Mouse (Mus musculus) embryonic facial prominence, embryonic 11.5 days (tissue): Measurements from ENCODE around the gene Rad51ap1. TPM values are rescaled to one million over a fixed set of nuclear protein-coding genes. Genes with fewer than 3 reads are reported as not detected.

Experiments used
- ATAC-seq: fragments of 200-750 bp; cut with Nextera tagmentation; replicated peaks from 2 replicates; pipeline ENCODE4 v1.8.0; 2017; ENCODE audit warnings: low read depth; ENCODE audit not compliant: insufficient number of reproducible peaks, low FRiP score, low TSS enrichment
- DNase-seq: peaks from one replicate; pipeline ENCODE4 v3.0.0-alpha.2; 2015; ENCODE audit warnings: low spot score
- H3K27ac ChIP-seq: fragments of 300-500 bp; sonication (generic); replicated peaks from 2 replicates; pipeline ENCODE4 v1.5.1; 2014; ENCODE audit warnings: mild to moderate bottlenecking, low read depth, low read length, control low read depth
- H3K27me3 ChIP-seq: fragments of 300-500 bp; sonication (generic); 2 replicates; pipeline ENCODE4 v1.6.1; 2014; ENCODE audit warnings: mild to moderate bottlenecking, low read length, moderate library complexity, mixed read lengths; ENCODE audit not compliant: control insufficient read depth, insufficient read depth
- H3K36me3 ChIP-seq: fragments of 300-500 bp; sonication (generic); replicated peaks from 2 replicates; pipeline ENCODE4 v1.6.1; 2014; ENCODE audit warnings: low read depth, mild to moderate bottlenecking, low read length, moderate library complexity, mixed read lengths; ENCODE audit not compliant: control insufficient read depth, insufficient read depth
- H3K4me1 ChIP-seq: fragments of 300-500 bp; sonication (generic); 2 replicates; pipeline ENCODE4 v1.6.1; 2014; ENCODE audit warnings: low read length, mixed read lengths; ENCODE audit not compliant: control insufficient read depth, insufficient read depth
- H3K4me2 ChIP-seq: fragments of 300-500 bp; sonication (generic); 2 replicates; pipeline ENCODE4 v1.6.1; 2014; ENCODE audit warnings: low read depth, mild to moderate bottlenecking, control low read depth, low read length, moderate library complexity
- H3K4me3 ChIP-seq: fragments of 300-500 bp; sonication (generic); 2 replicates; pipeline ENCODE4 v1.5.1; 2014; ENCODE audit warnings: low read depth, low read length, control low read depth
- H3K9ac ChIP-seq: fragments of 300-500 bp; sonication (generic); replicated peaks from 2 replicates; pipeline ENCODE4 v1.6.1; 2014; ENCODE audit warnings: mild to moderate bottlenecking, control low read depth, low read length
- H3K9me3 ChIP-seq: fragments of 300-500 bp; sonication (generic); replicated peaks from 2 replicates; pipeline ENCODE4 v1.6.1; 2016; ENCODE audit warnings: mild to moderate bottlenecking, low read length, inconsistent platforms, mixed read lengths; ENCODE audit not compliant: control insufficient read depth
- WGBS: fragments of 180-500 bp; shearing (Covaris S2); extraction: QIAGEN DNeasy Blood & Tissue Kit; methylation state at CpG from one replicate; pipeline ENCODE4 v1.1.7; 2014; 5-methylcytosine and 5-hydroxymethylcytosine counted together
- polyA plus RNA-seq: library from polyadenylated mRNA; unstranded; fragments of >200 nt; fragmentation: Nextera tagmentation; extraction: Ambion mirVana; gene quantifications from 2 replicates; pipeline ENCODE4 v1.2.1, GENCODE M21; 2014

Rad51ap1 gene
- polyA plus RNA-seq, 1 experiment from 2014 or later, result 92.6 TPM

GRCm38 (mm10) chr6:126907876-126908275, 31.5 kb downstream of the Rad51ap1 start:
- no peaks in the 10 kb centered on the region for H3K4me1 ChIP-seq
- 51% methylated on average over 3 of the region's 3 CpGs for WGBS

GRCm38 (mm10) chr6:126907378-126907777, 32.0 kb downstream of the Rad51ap1 start:
- H3K36me3 ChIP-seq, result no peaks in the 10 kb centered on the region
- H3K4me1 ChIP-seq, result no peaks in the 10 kb centered on the region
- WGBS, result 80% methylated on average over 4 of the region's 5 CpGs
- H3K27me3 ChIP-seq, result no peaks in the 10 kb centered on the region
- H3K27ac ChIP-seq, result no peak overlapping the region
- DNase-seq (no peak), ATAC-seq (no peak)
- no peak overlapping the region for H3K4me2 ChIP-seq
- no peak overlapping the region for H3K9ac ChIP-seq
- H3K4me3 ChIP-seq, result no peak overlapping the region
- no peaks in the 10 kb centered on the region for H3K9me3 ChIP-seq

More at GRCm38 (mm10) chr6:126907876-126908275, 31.5 kb downstream of the Rad51ap1 start:
- no peaks in the 10 kb centered on the region for H3K9me3 ChIP-seq
- no peaks in the 10 kb centered on the region for H3K36me3 ChIP-seq
- no peak overlapping the region for H3K4me2 ChIP-seq
- no peak overlapping the region for H3K27ac ChIP-seq
- no peak overlapping the region for H3K9ac ChIP-seq
- ATAC-seq (no peak), DNase-seq (no peak)
- H3K27me3 ChIP-seq, result no peaks in the 10 kb centered on the region
- H3K4me3 ChIP-seq, result no peak overlapping the region

GRCm38 (mm10) chr6:126877118-126877517, 62.3 kb downstream of the Rad51ap1 start:
- no peaks in the 10 kb centered on the region for H3K9me3 ChIP-seq
- no peaks in the 10 kb centered on the region for H3K36me3 ChIP-seq
- WGBS, result 79% methylated on average over 8 of the region's 8 CpGs
- no peak overlapping the region for H3K27ac ChIP-seq
- DNase-seq (no peak), ATAC-seq (no peak)
- no peak overlapping the region for H3K4me3 ChIP-seq
- H3K4me1 ChIP-seq, result no peaks in the 10 kb centered on the region
- H3K9ac ChIP-seq, result no peak overlapping the region
- H3K27me3 ChIP-seq, result no peaks in the 10 kb centered on the region
- no peak overlapping the region for H3K4me2 ChIP-seq

Other genes with a start within 250 kb of the Rad51ap1 start
- 6.5 and 6.6 TPM in 2 replicates for gene Kcna6, start 198.9 kb downstream of the Rad51ap1 start, polyA plus RNA-seq
- gene Ndufa9, start 90.5 kb downstream of the Rad51ap1 start, polyA plus RNA-seq, result 208 and 220 TPM in 2 replicates
- gene Akap3, start 86.5 kb downstream of the Rad51ap1 start, polyA plus RNA-seq, result 0.18 TPM in 1 of 2 replicates, not detected in the other
- gene Dyrk4, start 17.7 kb downstream of the Rad51ap1 start, polyA plus RNA-seq, result 0.15 TPM in 1 of 2 replicates, not detected in the other
- gene D6Wsu163e, start 375 bp upstream of the Rad51ap1 start, polyA plus RNA-seq, result 15.5 and 17.9 TPM in 2 replicates
- gene Fgf6, start 76.0 kb upstream of the Rad51ap1 start, polyA plus RNA-seq, result 0.17 TPM in 1 of 2 replicates, not detected in the other
- gene Fgf23, start 133.3 kb upstream of the Rad51ap1 start, polyA plus RNA-seq, result not detected in 2 replicates
- gene Tigar, start 170.0 kb upstream of the Rad51ap1 start, polyA plus RNA-seq, result 4.4 and 5.0 TPM in 2 replicates
- gene Ccnd2, start 212.6 kb upstream of the Rad51ap1 start, polyA plus RNA-seq, result 957 and 1,016 TPM in 2 replicates